Mouse (Mus musculus) lung, adult 18-20 months (tissue): Measurements from ENCODE around the gene Selp.

Experiments used
- DNase-seq, 2 experiments: peaks; one replicate each; pipeline ENCODE4 v3.0.0; 2022; ENCODE audit warnings: mixed read lengths in 2 of 2

Selp gene

DNA sequence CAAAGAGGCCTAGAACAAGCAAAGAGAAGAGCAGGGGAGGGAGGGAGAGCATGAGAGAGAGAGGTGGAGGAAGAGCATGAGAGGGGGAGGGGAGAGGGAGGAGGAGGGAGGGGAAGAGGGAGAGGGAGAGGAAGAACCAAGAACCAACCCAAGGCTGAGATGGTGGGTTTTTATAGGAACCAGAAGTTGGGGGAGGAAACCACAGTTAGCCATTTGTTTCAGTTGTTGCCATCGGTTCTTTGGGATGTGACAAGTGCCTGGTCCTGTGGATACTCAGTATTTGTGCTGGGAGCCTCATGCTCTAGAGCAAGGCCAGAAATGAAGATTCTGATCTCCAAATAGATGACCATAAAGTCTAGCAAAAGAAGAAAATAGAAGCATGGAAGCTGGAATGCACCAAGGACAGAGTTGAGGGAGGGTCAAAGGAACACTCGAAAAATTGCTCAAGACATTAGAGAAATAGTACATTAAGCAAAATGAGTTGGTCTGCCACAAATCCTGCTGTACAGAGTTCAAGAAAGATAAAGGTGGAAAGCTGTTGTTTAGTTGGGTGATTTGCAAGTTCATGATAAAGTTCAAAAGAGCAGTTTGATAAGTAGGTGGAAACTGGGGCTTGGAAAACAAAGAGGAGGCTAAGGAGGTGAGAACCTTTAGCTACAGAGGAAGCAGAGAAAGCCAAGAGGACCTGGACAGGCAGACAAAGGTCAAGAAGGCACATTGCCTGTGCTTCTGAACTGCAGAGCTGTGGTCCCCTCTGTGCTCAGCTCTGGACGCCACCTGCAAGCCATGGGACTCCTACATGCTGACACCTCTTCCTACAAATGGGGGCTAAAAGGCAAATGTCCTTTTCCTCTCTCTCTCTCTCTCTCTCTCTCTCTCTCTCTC, 5.1 kb downstream of the Selp start:
- no peak for DNase-seq

DNA sequence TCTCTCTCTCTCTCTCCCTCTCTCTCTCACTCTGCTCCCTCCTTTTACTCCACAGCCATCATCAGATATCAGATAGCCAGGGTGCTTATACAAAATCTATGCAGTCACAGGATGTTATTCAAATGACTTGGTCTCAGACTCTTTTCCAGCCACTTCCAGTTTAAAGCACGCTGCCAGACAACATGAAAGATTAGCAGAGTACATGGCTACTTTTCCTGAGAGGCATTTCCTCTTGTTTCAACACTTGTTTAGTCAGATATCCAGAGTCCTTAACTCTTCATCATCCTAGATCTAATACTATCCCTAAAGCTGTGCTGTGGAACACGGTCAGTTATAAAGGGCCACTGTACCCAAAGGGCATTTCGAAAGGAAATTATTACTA, 5.7 kb downstream of the Selp start:
- DNase-seq: no peak

DNA sequence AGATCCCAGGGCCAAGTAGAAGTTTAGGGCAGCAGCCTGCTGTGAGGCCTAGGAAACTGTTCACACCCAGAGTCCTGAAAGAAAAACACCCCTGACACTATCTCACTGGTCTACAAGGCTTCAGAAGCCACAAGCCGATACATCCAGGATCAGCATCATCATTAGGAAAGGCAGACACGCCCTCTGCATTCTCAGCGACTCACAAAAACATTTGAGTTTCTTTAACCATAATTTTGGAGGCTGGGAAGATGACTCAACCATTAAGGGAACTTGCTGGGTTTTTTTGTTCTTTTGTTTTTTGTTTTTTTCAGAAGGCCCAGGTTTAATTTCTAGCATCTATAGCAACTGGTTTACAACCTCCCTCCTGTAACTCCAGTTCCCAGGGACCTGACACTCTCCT, 8.8 kb downstream of the Selp start:
- DNase-seq: no peak

DNA sequence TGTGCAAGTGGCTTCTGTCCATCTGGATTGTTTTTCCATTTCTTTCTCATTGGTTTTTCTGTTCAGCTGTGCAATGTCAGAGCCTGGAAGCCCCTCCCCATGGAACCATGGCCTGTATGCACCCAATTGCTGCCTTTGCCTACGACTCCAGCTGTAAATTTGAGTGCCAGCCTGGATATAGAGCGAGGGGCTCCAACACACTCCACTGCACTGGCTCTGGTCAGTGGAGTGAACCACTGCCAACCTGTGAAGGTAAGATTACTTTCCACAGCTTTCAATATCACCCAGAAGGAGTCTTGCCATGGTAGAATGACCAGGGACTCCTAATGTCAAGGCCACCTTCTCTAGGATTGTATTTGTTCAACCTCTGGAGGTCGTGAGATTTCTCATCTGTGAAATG, 14.9 kb downstream of the Selp start:
- DNase-seq: no peak

DNA sequence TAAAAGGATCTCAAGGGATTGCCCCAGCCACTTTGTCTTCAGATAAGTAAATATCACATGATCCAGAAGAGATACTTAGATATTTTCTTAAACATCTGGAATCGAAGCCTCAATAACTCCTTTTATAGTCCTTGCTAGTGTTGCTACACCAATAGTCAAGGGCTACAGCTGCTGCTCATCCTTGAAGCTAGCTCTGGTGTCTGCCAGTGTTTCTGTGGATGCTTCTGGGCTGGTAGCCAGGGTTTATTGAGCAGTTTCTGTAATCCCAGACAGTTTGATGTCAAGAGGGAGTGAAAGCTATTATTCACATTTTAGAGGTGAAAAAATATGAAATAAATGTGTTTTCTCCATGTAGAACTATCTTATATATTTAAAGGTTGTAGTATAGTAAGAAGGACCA, 17.5 kb downstream of the Selp start:
- no peak for DNase-seq

DNA sequence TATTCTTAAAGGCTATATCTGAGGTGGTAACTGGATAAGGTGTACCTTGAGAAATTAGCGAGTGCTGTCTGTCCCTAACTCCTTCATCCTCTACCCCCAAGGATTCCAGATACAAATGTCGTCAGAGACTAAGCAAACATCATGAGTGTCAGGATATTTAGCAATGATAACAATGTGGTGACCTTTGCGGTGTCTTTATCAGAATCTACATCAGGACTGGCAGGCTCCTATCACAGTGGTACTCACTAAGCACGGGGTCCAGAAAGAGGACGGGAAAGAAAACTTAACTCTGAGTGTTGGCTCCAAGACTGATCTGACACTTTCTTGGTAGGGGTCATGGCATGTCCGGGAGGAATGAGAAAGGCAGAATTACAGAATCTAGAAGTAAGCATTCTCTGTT, 19.0 kb downstream of the Selp start:
- DNase-seq: no peak

DNA sequence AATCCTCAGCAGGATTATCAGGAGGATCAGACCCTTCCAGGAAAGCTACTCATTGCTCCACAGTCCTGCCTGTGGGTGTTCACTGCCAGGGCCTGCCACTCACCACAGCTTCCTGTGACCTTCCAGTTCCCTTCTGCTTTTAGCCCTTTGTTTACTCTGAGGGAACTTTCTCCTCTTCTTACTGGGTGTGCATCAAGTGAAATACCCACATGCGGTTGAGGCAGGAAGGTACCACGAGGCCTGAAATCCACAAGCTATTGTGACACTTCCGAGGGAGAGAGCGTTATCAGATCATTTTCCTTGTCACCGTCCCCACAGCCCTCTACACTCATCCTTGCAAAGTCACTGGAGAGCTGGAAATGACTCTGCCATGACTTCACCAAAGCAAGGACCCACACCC, 20.3 kb downstream of the Selp start:
- DNase-seq: peak; percentile 38 to 47

DNA sequence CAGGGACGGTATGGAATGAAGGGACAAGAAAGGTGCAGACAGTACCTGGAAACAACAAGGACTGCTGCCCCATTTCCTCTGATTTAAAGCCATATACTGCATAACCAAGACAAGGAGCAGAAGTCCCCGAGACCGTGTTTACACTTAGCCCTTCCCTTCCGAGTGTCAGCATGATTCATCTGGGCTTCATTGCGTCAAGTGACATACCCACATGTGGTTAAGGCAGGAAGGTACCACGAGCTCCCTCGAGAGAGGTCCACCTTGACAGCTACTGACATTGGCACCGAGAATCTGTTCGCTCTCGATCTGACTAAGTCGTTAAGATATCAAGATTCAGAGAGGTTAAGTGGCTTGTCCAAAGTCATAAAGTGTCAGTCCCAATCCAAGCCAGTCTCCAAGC, 20.9 kb downstream of the Selp start:
- DNase-seq: peak; percentile 31 to 39

DNA sequence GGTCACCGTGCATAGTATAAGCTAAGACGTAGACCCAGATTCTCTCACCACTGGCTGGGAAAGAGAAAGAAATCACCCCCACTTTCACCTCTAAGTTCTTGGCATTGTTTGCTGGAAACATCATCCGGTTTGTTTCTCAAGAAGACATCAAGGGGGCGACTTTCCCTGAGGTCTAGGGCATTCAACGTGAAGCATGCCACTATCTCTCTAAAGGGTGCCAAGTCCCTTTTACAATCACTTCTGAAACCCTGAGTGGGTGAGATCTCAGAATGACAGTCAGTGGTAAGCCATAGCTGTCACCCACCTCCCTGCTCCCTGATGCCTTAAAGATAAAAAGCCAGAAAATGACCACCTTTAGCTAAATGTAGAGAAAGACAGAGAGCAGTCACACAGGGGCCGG, 21.6 kb downstream of the Selp start:
- no peak for DNase-seq

DNA sequence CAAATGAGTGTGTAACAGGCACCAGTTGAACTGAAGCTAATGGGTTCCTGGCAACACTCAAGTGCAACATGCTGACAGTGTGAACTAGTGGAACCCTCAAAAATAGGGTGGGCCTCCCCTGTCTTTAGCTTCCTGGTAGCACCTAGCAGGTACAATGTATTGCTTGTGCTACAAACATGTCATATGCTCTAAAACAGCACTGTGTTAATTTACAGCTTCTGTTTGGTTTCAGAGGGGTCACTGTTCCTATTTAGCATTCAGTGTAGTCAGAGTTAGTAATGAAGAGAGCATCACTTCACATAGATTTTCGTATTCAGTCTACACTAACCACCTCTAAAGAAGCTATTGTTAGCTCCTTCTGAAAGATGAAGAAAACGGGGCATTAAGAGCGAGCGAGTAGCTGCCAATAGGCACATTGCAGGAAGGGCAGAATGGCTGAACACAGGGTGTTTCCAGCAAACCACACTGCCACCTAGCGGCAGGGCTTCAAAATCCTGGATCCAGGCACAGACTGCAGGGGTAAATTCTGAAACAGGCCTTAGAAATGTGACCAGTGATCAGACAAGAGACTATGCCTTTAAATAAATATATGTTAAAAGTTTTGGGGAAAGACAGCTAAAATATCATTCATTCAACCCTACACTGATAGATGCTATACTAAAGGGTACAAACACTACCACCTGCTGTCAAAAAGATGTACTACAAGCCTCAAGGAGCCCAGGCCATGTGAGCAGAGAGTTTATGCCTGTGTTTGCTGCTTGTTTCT, 23.5 kb downstream of the Selp start:
- DNase-seq: peak; percentile 62 to 69

DNA sequence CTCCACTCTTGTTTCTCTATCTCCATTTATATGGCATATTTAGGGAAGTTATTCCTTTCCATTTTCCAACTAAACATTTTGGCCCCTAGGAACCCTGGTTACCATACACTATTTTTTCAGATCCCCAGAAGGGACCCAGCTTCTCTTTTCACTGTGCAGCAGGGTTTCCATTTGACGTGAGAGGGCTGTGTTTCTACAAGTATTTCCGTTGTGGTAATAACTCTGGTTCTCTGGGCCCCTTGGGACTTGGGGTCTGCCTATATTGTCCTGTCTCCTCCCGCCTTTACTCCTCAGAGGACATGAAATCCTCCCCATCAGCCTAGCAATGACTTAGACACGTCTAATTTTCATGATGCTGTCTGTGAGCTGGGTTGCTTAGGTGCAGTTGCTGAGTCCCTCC, 24.4 kb downstream of the Selp start:
- no peak for DNase-seq

DNA sequence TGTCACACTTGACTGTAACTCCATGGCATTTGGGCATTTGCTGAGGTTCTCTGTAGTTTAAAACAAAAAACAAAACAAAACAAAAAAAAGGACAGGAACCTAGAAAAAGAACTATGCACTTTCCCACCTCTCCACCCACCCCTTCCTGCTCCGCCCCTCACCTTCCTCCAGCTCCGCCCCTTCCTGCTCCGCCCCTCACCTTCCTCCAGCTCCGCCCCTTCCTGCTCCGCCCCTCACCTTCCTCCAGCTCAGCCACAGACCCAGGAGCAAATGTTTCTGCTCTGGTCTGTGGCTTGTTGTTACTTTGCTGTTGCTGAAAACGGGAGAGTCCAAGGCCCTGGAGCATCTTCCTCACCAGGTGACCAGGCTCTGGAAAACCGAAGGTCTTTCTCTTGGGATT, 34.0 kb downstream of the Selp start:
- no peak for DNase-seq

DNA sequence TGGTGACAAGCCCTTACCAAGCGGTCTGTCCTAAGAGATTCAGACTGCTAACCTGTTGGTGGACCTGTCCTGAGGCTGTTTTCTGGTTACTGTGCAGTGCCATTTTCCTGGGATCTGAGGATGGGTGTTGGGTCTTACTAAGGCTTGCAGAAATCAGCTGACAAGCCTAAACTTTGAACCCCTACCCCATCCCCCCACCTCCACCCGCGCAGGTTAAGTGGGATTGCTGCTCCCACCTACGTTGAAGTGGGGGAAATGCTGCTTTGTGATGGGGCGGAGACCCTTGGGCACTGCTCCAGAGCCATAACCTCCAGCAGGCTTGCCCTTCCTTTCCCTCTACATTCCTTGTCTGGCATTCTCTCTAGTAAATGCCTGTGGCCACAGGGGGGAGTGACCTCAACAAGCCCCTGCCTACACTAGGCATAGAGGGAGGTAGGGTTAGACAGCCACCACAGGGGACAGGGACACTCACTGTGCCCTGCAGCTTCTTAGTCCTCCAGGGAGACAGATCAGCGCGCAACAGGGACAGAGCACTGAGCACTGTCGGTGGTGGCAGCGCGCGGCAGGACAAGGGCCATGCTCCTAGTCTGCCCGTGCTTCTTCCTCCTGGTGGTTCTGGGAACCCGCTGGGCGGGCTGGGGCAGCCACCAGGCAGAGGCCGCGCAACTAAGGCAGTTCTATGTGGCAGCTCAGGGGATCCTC, 36.5 kb downstream of the Selp start, which contains the start of gene F5:
F5 (plus strand) TSS at position 452 of the 702 bp plus-strand sequence.
- no peak for DNase-seq

DNA sequence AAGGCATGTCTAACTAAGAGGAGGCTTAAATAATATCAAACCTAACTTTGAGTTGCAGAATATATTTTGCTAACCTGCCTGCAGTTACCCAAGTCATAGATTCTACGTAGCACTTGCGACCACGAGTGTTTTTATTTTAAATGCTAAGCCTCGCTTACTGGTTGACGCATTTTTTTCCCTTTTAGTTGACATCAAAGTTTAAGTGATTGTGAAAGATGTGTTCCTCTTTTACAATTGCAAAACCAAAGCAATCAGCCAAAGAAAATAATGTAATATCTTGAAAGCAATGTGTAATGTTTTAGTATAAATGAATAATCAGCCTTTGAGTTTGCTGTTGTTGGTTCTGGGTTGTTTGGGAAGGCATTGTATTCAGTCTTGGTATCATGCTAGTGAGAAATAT, 37.8 kb downstream of the Selp start:
- no peak for DNase-seq

DNA sequence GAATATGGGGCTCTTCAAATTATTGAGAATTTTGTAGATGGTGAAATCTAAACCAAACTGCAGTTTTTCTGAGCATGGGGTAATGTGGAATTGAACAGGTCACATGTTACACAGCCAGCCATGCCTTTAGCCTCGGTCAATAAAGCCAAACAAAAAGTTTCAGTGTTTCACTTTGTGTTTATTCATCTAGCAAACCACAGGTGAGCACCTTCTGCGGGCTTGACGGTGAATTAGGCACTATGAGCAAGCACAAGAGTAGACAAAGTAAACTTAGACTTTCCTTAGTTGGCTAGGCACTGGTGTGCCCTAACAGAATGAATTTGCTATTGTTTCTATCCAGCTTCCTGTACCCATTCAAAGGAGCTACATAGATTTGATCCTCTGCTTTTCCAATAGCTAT, 39.9 kb downstream of the Selp start:
- DNase-seq: peak in 1 of 2 experiments; percentile 7

DNA sequence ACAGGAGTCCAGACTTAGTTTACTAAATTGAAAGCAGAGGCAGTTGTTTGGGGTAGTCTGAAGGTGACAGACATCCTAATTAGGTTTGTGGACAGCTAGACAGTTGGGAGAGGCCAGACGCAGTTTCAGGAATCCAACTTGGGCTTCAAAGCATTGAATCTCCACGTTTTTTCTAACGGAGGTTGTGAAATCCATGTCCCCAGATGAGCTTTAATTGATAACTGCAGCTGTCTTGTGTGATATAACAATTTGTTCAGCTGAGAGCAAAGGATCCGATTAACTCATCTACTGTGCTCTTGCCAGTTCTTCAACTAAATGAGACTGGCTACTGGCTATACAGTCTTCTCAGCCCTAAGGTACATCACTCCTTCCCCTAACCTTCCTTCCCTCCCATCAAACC, 43.5 kb downstream of the Selp start:
- no peak for DNase-seq

DNA sequence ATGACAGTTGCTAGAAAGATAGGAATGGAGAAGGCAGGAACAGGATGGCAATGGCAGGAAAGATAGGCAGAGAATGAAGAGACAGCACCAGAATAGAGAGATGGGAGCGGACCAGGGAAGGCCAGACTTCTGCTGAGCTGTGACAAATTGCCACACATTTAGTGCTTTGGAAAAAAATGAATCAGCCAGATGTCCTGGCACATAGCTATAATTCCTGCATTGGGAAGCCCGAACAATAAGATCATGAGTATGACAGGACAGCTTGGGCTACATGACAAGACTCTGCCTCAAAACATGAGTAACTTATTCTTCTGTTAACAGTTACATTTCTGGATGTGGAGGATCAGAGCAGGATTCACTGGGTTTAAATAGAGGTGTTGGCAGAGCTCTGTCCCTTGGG, 44.7 kb downstream of the Selp start:
- DNase-seq: no peak

DNA sequence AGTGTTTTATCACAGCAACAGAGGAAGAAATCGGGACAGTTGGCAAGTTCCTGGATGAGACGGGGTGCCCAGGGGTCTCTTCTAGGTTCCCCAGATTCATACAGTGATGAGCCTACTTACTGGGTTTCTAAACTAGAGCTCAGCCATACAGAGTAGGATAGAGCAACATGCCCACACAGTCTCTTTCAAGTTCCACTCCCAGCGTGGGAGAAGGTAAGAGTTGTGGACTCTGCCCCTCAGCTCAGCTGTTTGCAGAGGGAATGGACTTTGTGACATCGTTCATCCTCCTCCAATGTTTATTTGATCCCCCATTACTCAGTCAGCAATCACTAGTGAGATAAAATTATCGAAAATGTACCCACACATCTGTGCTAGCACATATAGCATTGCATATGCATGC, 47.7 kb downstream of the Selp start:
- DNase-seq: no peak

DNA sequence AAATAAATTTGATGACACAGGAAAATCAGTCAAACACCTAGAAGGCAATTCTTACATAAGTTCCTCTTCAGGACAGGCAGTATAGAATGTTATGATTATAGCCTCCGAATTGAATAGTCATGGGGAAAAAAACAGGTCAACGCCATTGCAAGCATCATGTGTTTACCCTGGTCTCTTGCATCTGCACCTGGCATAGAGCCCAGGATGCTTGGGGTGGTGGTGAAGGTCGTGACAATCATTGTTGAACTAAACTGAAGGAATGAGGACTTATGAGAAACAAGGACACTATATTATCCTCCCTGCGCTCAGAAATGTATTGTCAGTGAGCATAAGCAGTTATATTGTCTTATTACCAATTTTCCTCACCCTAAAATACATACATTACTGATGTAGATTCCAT, 53.8 kb downstream of the Selp start:
- DNase-seq: no peak

DNA sequence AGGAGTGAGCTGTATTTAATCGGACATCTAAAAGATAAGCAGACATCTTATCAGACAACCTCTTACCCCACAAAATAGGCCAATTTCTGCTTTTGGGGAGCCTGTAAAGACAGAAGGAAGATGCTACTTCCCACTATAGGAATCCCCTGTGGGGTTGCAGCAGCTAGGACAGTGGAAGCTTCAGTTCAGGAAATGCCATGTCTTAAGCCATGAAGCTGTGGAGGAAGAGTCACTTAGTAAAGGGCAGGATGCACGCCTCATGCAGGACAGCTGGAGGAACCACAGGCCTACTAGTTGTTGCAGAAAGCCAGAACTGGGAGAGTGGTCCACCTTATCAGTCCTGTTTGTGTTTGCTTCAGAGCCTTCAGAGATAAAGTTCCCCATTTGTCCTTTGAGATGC, 55.4 kb downstream of the Selp start:
- no peak for DNase-seq

DNA sequence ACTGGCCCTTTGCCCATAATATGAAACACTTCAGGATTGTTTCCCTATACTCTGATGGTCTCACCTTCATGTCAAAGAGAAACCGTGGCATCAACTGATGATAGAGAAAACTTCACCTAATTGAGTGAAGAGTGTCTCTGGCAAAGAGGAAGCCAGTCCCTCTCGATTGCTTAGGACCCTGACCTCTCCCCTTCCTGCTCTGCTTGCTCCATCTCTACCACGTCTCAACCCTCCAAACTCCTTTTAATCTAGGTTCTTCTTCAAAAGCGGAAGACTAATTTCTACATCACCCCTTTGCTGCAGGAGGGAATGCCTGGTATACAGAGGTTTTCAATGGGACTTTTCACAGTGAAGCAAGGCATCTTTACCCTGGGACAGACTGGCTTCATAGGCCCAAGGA, 58.1 kb downstream of the Selp start:
- DNase-seq: no peak

DNA sequence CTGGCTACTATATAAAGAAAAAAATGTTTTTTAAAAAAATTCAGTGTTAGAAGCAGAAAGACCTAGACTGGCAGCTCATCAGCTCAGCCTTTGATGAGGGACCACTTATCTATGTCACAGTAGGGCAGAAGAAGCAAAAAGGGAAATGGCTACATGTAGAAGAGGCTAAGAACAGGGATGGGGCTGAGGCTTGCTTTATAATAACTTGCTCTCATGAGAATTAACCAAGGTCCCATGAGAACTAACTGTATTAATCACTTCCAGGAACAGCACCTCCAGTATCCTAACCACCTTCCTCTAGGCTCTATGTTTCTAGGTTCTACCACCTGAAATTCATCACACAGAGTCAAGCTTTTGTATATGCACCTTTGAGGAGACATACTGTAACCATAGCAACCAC, 61.8 kb downstream of the Selp start:
- no peak for DNase-seq

DNA sequence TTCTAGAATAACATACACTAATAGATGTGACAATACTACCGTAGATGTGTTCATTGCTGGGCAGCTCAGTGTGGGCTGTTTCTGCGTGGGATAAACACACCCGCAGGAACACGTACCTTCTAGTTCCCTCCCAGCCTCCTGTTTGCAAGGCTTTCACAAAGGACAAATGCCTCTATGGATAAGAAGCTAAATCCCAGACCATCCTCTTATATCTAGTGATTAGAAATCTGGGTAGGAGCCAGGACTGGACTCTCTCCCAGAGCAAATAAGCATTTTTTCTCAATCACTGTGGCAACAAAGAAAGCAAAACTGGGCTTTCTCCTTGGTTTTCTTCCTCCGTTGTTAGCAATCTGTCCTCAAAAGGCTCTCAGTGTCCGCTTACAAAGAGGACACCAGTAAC, 63.4 kb downstream of the Selp start:
- DNase-seq: no peak
